In genomic region chr3:34640690-34641600, GRCm38 (mm10) we compare ENCODE assay signal across 9 mouse cellular contexts. TPM values are rescaled to one million over a fixed set of nuclear protein-coding genes. Genes with fewer than 3 reads are reported as not detected.
DNase-seq lines count a peak whose midpoint lies in the region; ATAC-seq lines count a peak whose summit lies in the region.
"Had no signal": no experiment of that assay in that cellular context is flagged by ENCODE, and none has a peak within 500 bp of the region (broad histone marks: within the 10 kb centered on the region; RNA-seq: fewer than 3 reads in every experiment).

No protein-coding gene starts in this region.

- H3K4me1 ChIP-seq in forebrain, embryonic 13.5 days = peaks cover 88% of the 10 kb centered on the region
- peaks cover 93% of the 10 kb centered on the region for H3K4me1 ChIP-seq in midbrain, embryonic 10.5 days

- no peaks in the 10 kb centered on the region for H3K27me3 ChIP-seq in forebrain, embryonic 13.5 days
- H3K27me3 ChIP-seq in midbrain, embryonic 10.5 days (ENCODE audit: low read depth, poor library complexity, severe bottlenecking) = peaks cover 78% of the 10 kb centered on the region

- H3K4me3 ChIP-seq in forebrain, embryonic 13.5 days = peak overlapping the region; percentile 49
- H3K4me3 ChIP-seq in midbrain, embryonic 10.5 days = peak overlapping the region; percentile 61
- H3K4me3 ChIP-seq: limb, embryonic 15.5 days had no signal

- H3K36me3 ChIP-seq in forebrain, embryonic 13.5 days (ENCODE audit: poor library complexity, severe bottlenecking) = no peaks in the 10 kb centered on the region
- no peaks in the 10 kb centered on the region for H3K36me3 ChIP-seq in midbrain, embryonic 10.5 days
- H3K36me3 ChIP-seq: limb, embryonic 15.5 days had no signal

- H3K27ac ChIP-seq in forebrain, embryonic 13.5 days = peak overlapping the region; percentile 95
- peak overlapping the region; percentile 93 for H3K27ac ChIP-seq in midbrain, embryonic 10.5 days (replicated peaks)
- H3K27ac ChIP-seq: limb, embryonic 15.5 days had no signal

- no peaks in the 10 kb centered on the region for H3K9me3 ChIP-seq in forebrain, embryonic 13.5 days (replicated peaks)
- H3K9me3 ChIP-seq in midbrain, embryonic 10.5 days (replicated peaks) = no peaks in the 10 kb centered on the region
- H3K9me3 ChIP-seq: limb, embryonic 15.5 days had no signal

- peak; percentile 17 for ATAC-seq in forebrain, embryonic 13.5 days
- ATAC-seq in erythroid progenitor cell, adult 5-6 weeks (replicated peaks; ENCODE audit: low FRiP score, poor library complexity, severe bottlenecking) = no peak

- H3K9ac ChIP-seq in forebrain, embryonic 13.5 days = peak overlapping the region; percentile 84
- H3K9ac ChIP-seq: limb, embryonic 15.5 days had no signal

- peak; percentile 89 to 91 for DNase-seq in cerebellum, postnatal 10 days
- no peak for DNase-seq in cerebellum, adult 11-12 months
- peak; percentile 33 for DNase-seq in lung, postnatal 10 days
- no peak for DNase-seq in lung, adult 18-20 months
- peak; percentile 87 for DNase-seq in midbrain, embryonic 10.5 days (ENCODE audit: low spot score)
- no peak for DNase-seq in urinary bladder, postnatal 10 days (ENCODE audit: low spot score)

- WGBS in forebrain, embryonic 13.5 days = 6% methylated on average over 33 of the region's 33 CpGs
- 2% methylated on average over 33 of the region's 33 CpGs for WGBS in midbrain, embryonic 10.5 days

- H3K4me2 ChIP-seq in forebrain, embryonic 13.5 days = peak overlapping the region; percentile 87
- H3K4me2 ChIP-seq: limb, embryonic 15.5 days had no signal

RNA-seq across cellular contexts. Expression of gene Sox2, which starts 9.3 kb away (rescaled TPM):
- 41.3 and 48.4 TPM in 2 replicates for polyA plus RNA-seq in forebrain, embryonic 13.5 days (2015; fragmentation: Nextera tagmentation; extraction: Ambion mirVana)
- 28.8 and 31.9 TPM in 2 replicates for polyA plus RNA-seq in midbrain, embryonic 10.5 days (2016; fragmentation: Nextera tagmentation; extraction: Ambion mirVana)
- not detected in 2 replicates for total RNA-seq in erythroid progenitor cell, adult 5-6 weeks (2015; ENCODE audit: low replicate concordance)
- total RNA-seq in erythroid progenitor cell, adult 5-6 weeks (2017; ENCODE audit: low replicate concordance) = not detected in 2 replicates

Comparison
In these comparisons a context has a peak if more than half of its experiments do, and no peak if none do; other contexts are left out.
1. DNase-seq: peak in cerebellum, postnatal 10 days (2 of 2), lung, postnatal 10 days (single experiment) and midbrain, embryonic 10.5 days (single experiment); none in cerebellum, adult 11-12 months (single experiment), lung, adult 18-20 months (0 of 2) and urinary bladder, postnatal 10 days (single experiment).